34 mouse cellular contexts compared by ENCODE assay signal in the genomic region with DNA sequence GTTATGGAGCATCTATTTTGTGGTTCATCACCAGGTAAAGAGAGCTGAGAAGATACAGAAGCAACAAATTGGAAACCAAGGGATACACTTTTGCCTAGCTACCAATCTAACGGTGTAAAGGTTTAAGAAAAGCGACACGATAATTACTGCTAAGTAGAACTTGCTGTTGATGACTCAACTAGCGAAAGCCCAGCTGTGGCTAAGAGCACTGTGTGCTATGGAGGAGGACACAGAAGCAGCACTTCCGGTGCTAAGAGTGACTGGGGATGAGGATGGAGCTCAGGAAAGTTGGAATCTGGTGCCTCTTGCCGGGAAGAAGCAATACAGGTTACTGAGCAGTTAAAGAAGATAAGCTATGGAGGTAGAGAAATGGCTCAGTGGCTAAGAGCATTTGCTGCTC.
"Had no signal": no experiment of that assay in that cellular context is flagged by ENCODE, and none has a peak within 500 bp of the region (broad histone marks: within the 10 kb centered on the region; RNA-seq: fewer than 3 reads in every experiment).

No protein-coding gene starts in this region.

- H3K27me3 ChIP-seq: heart, embryonic 12.5 days; heart, embryonic 13.5 days; heart, embryonic 15.5 days; hindbrain, embryonic 12.5 days; hindbrain, embryonic 13.5 days; hindbrain, embryonic 15.5 days; intestine, embryonic 15.5 days; kidney, embryonic 15.5 days had no signal

- H3K4me1 ChIP-seq: heart, embryonic 12.5 days; heart, embryonic 13.5 days; heart, embryonic 15.5 days; hindbrain, embryonic 12.5 days; hindbrain, embryonic 13.5 days; hindbrain, embryonic 15.5 days had no signal

- H3K9me3 ChIP-seq: heart, embryonic 12.5 days; heart, embryonic 13.5 days; heart, embryonic 15.5 days; hindbrain, embryonic 10.5 days; hindbrain, embryonic 12.5 days; hindbrain, embryonic 13.5 days; hindbrain, embryonic 15.5 days; intestine, embryonic 15.5 days; kidney, embryonic 15.5 days had no signal

- H3K4me3 ChIP-seq: heart, embryonic 12.5 days; heart, embryonic 13.5 days; heart, embryonic 15.5 days; hindbrain, embryonic 10.5 days; hindbrain, embryonic 12.5 days; hindbrain, embryonic 13.5 days; hindbrain, embryonic 15.5 days; intestine, embryonic 15.5 days; kidney, embryonic 15.5 days; layer of hippocampus, adult 2 months; left cerebral cortex, adult 2 months had no signal

- H3K4me2 ChIP-seq: heart, embryonic 12.5 days; heart, embryonic 13.5 days; heart, embryonic 15.5 days; hindbrain, embryonic 12.5 days; hindbrain, embryonic 13.5 days; hindbrain, embryonic 14.5 days; hindbrain, embryonic 15.5 days; intestine, embryonic 15.5 days; kidney, embryonic 15.5 days had no signal

- H3K36me3 ChIP-seq: heart, embryonic 12.5 days; heart, embryonic 13.5 days; heart, embryonic 15.5 days; hindbrain, embryonic 10.5 days; hindbrain, embryonic 12.5 days; hindbrain, embryonic 13.5 days; hindbrain, embryonic 15.5 days; intestine, embryonic 15.5 days; kidney, embryonic 15.5 days had no signal

- H3K27ac ChIP-seq: heart, embryonic 13.5 days; heart, embryonic 15.5 days; hindbrain, embryonic 10.5 days; hindbrain, embryonic 12.5 days; hindbrain, embryonic 13.5 days; hindbrain, embryonic 14.5 days; hindbrain, embryonic 15.5 days; hindbrain, postnatal 0 days; intestine, embryonic 15.5 days; kidney, embryonic 15.5 days; kidney, postnatal 0 days; layer of hippocampus, adult 2 months; left cerebral cortex, adult 2 months had no signal

- H3K9ac ChIP-seq: heart, embryonic 12.5 days; heart, embryonic 13.5 days; heart, embryonic 15.5 days; hindbrain, embryonic 12.5 days; hindbrain, embryonic 13.5 days; hindbrain, embryonic 14.5 days; hindbrain, embryonic 15.5 days; intestine, embryonic 15.5 days; kidney, embryonic 15.5 days had no signal

- DNase-seq: heart, postnatal 10 days; heart, postnatal 14 days; heart, postnatal 36 days; heart, postnatal 4 days; kidney, adult 11 months; kidney, adult 18-20 months; kidney, adult 2 months; kidney, adult 8-10 months; kidney, adult 9 months; kidney, postnatal 10 days; kidney, postnatal 14 days; kidney, postnatal 25 days; kidney, postnatal 36 days; kidney, postnatal 4 days; layer of hippocampus, adult 9-11 months; layer of hippocampus, postnatal 36 days had no signal

- ATAC-seq: hindbrain, embryonic 16.5 days; hindbrain, postnatal 0 days; inflammation-experienced regulatory T-cells, adult 6 months; intestine, embryonic 15.5 days; intestine, embryonic 16.5 days; intestine, postnatal 0 days had no signal
